Mouse (Mus musculus) splenic B cell, adult 2 months (primary cell): ENCODE data around the gene Opcml.

ENCODE experiments used
- DNase-seq: peaks from one replicate; pipeline ENCODE4 v3.0.0-alpha.2; 2011; ENCODE audit warnings: low read depth, low spot score
- H3K27me3 ChIP-seq: 2 replicates; pipeline ENCODE4 v1.6.1; 2012; ENCODE audit warnings: mild to moderate bottlenecking, low read length, moderate library complexity, mixed read lengths; ENCODE audit not compliant: control insufficient read depth, poor library complexity, insufficient read depth, severe bottlenecking
- H3K36me3 ChIP-seq: 2 replicates; pipeline ENCODE4 v1.6.1; 2012; ENCODE audit warnings: mild to moderate bottlenecking, low read length, moderate library complexity, mixed read lengths; ENCODE audit not compliant: control insufficient read depth, poor library complexity, insufficient read depth, severe bottlenecking

Gene Opcml

DNA sequence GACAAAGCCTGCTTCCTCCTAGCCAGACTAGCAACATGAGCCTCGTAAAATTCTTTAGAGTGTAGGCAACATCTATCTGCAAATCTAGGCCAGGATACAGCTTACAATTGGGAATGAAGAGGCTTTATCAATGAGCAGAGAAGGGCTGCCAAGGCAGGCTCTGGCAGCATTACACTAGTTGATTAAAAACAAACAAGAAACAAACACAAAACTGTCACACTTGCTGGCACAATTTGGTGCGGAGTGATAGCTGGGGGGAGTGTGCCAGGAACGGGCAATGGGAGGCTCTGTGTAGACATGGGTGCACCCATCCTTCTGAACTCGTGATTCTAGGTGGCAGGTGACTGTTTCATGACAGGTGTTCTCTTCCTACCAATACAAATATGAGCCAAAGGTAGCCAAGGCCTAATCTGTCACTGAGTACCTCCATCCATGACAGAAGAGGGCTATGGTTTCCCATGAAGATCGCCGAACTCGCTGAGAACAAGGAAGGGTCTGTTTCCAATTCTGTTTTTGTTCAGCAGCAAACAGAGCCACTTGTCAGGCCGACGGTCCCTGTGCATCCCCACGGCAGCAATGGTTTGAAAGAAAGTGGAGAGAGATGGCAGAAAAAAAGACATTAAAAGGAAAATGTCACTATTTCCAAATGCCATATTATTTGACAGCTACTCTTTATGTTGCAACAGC, 574.0 kb downstream of the Opcml start:
- Histone ChIP-seq H3K36me3 (no peaks in the 10 kb centered on the region), H3K27me3 (no peaks in the 10 kb centered on the region)
- no peak for DNase-seq

DNA sequence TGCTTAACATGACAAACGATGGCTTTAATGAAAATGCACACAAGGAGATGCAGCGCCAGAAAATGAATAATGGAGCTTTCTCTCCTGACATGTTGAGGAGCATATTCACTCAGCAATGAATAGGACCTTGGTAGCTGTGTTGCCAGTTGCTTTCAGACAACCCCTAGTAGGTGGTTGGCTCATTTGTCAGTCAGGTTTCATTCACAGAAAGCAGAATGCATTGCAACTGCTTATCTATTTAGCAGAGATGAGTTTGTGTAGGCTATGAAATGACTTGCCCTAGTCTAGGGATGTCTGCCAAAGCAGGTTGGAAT, 574.5 kb downstream of the Opcml start:
- H3K36me3 ChIP-seq, result no peaks in the 10 kb centered on the region
- H3K27me3 ChIP-seq, result no peaks in the 10 kb centered on the region
- no peak for DNase-seq

DNA sequence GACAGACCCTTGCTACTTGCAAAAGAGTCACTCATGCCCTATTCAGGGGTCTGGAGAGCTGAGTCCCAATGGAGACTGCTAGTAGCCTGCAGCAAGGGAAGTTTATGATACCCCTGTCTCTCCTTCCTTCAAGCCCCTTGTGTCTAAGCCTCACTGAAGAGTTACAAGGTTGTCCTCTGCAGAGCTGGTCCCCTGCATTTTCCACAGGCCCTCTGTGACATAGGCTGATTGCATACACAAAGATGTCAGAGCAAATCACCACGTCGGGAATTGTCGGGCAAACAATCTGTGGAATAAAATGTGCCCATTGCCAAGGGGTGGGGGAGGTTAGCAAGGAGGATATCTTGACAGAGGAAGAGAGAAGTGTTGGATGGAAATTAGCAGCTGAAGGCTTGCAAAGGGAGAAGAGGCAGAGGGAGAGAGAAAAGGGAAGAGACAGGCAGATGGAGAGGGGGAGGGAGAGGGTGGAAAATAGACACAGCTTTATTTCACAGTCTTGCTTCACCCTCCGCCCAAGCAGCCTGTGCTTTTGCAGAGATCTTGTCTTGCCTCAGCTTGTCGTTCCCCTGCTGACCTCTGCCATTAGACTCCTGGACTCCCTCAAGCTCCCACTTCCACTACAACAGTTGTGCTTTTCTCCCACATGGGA, 596.1 kb downstream of the Opcml start:
- DNase-seq, result no peak
- Histone ChIP-seq H3K27me3 (no peaks in the 10 kb centered on the region), H3K36me3 (no peaks in the 10 kb centered on the region)

DNA sequence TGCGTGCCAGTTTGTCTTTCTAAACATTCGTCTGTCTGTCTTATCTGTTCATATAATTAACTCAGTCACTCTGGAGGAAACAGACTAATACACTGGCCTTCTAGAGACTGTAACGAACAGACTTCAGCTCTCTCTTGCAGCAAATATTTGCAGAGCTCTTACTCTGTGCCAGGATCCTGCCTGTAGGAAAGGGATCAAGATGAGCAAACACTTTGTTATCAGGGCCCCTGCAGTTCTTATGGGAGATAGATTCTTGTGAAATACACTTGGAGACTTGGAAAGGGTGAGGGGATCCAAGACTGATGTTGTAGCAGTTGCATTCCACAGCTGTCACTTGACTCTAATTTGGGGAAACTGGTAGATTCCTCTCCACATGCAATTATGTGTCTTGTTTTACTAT, 604.6 kb downstream of the Opcml start:
- Histone ChIP-seq H3K27me3 (no peaks in the 10 kb centered on the region), H3K36me3 (no peaks in the 10 kb centered on the region)
- DNase-seq, result no peak

DNA sequence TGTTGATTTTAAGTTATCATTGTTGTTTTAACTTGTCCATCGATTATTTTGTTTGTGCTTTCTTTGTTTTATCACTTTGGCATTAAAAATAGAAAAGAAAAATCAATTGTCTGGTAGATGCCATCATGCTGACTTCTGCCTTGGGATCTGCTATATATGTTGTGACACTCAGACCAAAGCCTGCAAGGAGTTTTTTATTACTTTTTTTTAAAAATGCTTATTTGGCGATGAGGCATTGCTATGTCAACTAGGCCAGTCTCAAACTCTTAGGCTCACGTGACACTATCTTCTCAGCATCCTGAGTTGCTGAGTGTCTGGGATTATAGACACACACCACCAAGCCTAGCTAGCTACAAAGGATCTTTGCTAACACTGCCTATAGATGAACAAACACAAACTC, 605.1 kb downstream of the Opcml start:
- no peaks in the 10 kb centered on the region for H3K27me3 ChIP-seq
- no peak for DNase-seq
- no peaks in the 10 kb centered on the region for H3K36me3 ChIP-seq

DNA sequence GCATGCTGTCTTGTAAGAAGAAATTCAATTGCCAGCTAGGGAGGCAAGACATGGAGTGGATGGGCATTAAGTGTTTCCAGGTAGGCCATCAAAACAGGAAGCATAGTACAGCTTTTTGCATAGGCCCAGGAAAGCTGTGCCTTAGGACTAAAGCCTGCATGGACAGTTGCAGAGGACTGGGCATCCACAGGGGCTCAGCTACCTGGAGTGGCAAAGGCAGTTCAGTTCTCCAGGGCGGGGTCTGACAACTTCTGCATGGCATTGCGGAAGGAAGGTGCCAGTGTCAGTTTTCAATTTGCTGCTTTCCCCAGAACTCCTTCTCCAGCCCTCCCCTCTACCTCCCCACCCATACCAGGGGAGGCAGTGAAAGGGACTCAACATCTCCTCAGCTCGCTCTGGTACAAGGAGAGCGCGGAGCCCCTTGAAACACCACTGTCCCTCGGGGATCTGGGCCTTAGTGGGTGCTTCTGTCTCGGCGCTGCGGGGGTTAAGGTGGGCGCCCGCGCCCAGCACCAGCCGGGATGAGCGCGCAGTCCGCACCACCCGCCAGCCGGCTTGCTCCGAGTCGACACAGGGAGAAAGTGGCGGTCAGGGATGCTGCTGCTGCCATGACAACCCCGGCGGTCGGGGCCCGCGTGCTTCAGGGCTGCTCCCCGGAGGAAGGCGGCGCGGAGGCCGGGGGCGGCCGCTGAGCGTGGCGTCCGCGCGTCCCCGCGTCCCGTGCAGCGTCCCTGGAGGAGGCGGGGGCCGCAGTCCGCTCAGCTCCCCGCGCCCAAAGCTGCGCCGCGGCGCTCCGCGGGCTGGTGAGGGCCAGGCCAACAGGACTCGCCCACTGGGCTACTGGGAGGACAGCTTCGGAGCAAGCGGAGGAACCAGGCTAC, 612.4 kb downstream of the Opcml start:
- H3K36me3 ChIP-seq, result no peaks in the 10 kb centered on the region
- no peaks in the 10 kb centered on the region for H3K27me3 ChIP-seq
- DNase-seq, result no peak

DNA sequence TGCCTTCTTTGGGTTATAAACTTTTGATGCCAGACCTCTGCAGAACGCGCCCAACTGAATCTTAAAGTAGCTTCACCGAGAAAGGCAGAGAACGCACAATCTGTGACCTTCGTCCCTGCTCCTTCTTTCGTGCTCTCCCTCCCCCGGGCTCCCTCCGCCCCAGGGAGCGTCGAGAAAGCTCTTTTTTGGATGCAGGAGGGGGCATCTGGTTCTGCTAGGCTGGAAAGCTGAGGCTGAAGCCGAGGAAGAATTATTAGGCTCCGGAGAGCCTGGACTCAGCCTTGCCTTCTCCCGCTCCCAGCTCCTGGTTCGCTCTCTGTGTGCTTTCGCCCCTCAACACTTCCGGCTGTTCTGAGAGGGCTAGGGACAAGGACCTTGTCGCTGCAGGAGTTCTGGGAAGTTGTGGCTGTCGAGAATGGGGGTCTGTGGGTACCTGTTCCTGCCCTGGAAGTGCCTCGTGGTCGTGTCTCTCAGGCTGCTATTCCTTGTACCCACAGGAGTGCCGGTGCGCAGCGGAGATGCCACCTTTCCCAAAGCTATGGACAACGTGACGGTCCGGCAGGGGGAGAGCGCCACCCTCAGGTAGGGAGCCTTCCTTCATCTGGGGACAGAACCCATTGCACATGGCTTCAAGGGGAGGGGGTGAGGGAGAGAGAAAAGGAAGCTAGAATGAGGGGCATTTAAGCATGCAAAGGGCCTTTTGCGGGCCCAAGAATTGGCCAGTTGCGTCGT, 613.4 kb downstream of the Opcml start:
- no peaks in the 10 kb centered on the region for H3K27me3 ChIP-seq
- H3K36me3 ChIP-seq, result no peaks in the 10 kb centered on the region
- DNase-seq, result no peak

DNA sequence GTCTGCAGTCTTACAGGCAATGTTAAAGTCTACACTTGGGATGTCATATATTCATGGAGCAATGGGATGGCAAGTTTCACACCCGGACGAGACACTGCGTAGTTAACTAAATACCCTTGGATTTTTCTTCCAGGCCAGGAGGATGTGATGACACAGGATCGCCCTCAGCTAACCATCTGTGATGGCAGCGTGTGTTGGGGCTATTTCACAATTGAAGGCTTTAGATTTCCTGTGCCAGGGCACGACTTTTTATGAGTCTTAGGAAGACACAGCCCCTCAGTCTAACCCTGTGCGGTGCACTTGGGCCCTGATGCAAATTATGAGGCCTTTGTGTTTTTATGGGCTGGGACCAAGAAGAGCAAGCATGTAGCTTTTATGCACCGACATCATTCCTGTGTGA, 614.0 kb downstream of the Opcml start:
- Histone ChIP-seq H3K27me3 (no peaks in the 10 kb centered on the region), H3K36me3 (no peaks in the 10 kb centered on the region)
- no peak for DNase-seq

DNA sequence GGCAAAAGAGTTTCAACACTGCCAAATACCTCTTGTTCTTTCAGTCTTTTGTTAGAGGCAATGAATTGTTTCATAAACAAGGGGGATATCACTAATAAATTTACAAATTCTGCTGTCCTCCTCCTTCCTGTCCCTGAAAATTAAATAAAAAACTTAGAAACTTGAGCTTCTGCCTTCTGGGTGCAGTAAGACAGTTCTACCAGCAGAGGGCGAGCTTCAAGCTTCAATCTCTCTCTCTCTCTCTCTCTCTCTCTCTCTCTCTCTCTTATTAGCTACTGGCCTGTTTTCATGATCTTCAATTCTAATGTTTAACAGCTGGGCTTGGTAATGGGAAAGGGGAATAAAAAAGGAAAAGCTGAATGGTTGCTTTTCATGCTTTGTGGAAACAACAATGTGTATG, 615.2 kb downstream of the Opcml start:
- Histone ChIP-seq H3K27me3 (no peaks in the 10 kb centered on the region), H3K36me3 (no peaks in the 10 kb centered on the region)
- DNase-seq, result no peak

DNA sequence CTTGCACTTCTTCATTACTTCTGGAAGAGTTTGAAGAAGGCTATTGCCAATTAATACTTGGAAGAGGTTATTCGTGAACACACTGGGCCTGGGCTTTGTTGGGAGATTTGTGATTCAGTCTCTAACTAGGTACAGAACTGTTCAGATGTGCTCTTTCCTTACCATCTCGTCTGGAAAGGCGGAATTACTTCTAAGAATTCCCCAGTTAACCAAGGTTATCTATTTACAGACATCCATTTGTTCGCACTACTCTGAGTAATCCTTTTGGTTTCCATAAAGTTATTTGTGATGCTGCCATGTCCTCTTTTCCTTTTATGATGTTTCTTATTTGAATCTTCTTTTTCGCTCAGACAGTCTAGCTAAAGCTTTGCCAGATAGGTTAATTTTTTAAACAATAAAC, 630.2 kb downstream of the Opcml start:
- Histone ChIP-seq H3K36me3 (no peaks in the 10 kb centered on the region), H3K27me3 (no peaks in the 10 kb centered on the region)
- DNase-seq, result no peak

DNA sequence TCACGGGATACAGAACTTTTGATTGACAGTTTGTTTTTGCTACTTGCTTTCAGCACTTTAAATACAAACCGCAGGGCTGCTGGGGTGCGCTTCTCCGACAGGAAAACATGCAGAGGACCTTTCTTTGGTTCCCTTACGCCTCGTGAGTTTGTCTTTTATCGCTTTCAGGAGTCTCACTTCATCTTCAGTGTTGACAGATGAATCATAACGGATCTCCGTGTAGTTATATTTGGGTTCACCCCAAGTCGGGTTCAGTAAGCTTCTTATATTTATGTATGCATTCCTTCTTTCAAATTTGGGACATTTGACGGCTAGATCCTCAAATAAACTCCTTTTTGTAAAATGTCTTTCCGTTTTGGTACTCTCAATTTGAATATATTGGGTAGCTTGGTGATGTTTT, 632.8 kb downstream of the Opcml start:
- no peak for DNase-seq
- no peaks in the 10 kb centered on the region for H3K27me3 ChIP-seq
- no peaks in the 10 kb centered on the region for H3K36me3 ChIP-seq

DNA sequence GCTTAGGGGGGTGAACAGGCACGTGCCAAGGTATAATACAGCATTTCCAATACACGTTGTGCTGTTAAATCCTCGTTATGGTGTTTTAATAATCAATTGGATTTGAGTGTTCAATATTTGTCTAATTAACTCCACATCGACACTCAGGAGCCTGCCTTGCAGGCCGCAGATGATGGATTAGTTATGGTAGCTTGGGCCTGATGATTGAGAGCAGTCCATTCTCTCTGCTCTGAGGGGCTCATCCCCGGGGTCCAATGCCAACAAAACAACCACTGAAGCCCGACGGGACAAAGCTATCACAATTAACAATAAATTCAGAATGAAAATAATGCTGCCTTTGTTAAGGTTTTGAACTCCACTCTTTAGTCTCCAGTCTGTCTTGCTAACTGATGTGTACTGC, 641.6 kb downstream of the Opcml start:
- Histone ChIP-seq H3K27me3 (no peaks in the 10 kb centered on the region), H3K36me3 (no peaks in the 10 kb centered on the region)
- DNase-seq, result no peak

DNA sequence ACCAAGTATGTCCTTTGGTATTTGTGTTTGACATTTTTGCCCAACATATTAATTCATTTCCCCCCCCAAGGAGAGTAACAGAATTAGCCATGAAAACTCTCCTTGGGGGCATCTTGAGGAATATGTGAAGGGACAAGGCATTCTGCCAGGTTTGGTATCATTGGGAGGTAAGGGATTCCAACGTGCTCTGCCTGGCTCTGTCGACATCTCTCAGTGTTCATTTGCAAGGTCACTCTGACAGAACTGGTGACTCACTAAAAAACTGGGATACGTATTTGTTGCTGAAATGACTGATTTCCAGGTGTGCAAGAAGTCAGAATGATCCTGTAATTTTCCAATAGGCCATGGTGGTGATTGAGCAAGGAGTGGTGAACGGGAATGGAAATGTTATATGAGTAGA, 648.2 kb downstream of the Opcml start:
- Histone ChIP-seq H3K27me3 (no peaks in the 10 kb centered on the region), H3K36me3 (no peaks in the 10 kb centered on the region)
- no peak for DNase-seq

DNA sequence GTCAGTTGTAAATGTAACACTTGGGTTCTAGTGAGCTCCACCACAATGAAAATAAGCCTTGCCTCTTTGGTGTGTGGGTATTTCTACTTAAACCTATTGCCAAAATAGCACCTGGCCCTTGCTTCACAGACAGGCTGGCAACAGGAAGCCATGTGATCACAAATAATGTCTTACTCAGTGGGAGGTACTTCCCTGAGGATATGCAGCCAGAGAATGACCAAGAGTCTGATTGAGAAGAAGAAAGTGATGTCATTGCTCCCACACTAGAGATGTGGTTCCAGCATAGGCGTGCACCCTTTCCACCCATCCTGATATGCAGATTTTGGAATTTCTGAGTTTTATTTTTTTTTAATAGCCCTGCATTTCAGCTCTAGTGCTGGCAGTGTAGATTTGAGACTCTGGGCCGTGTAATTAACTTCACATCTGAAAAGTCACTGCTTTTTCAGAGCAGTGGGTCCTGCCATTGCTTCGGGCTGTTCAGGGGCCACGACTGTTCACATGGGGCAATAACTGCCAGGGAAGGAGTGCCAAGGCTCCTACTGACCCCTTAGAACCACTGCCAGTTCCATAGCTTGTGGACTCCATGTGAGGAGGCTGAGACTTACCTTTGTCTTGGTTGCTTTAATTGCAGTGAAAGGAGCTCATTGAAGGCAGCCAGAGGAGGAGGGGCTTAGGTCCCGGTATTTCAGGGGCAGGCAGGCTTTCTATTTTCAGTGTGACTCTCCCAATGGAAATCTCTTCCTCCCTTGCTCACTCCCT, 649.0 kb downstream of the Opcml start:
- no peaks in the 10 kb centered on the region for H3K27me3 ChIP-seq

More for the DNA sequence above, 649.0 kb downstream of the Opcml start:
- no peaks in the 10 kb centered on the region for H3K36me3 ChIP-seq
- no peak for DNase-seq
